Mouse (Mus musculus): ENCODE data around the gene Slc16a13. TPM values are rescaled to one million over a fixed set of nuclear protein-coding genes. Genes with fewer than 3 reads are reported as not detected.
A peak's percentile ranks its signal among the peaks of the same experiment; 100 is the strongest.

The Slc16a13 gene
- polyA plus RNA-seq, 1 experiment = 4.8 TPM

DNA sequence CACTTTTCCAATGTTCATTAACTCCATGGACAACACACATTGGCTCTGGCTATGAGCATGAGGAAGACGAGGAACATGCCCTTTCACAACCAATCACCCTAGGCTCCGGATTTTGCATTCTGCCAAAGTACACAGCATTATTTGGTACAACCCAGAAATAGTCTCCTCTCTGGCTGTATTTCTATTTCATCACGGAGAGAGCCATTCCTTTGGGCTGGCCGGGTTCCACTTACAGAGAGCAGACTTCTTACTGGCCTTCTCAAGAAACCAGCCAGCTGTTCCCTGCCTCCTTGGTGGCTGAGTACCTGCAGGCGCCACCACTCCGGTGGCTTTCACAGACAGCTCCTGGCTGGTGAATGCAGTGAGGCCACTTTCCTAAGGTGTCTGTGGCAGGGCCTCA lies 8.4 kb downstream of the Slc16a13 start, which contains the start of gene Slc16a11:
Slc16a11 (plus strand) TSS at position 330 of the 400 bp plus-strand sequence.
- no peaks in the 10 kb centered on the region for H3K27me3 ChIP-seq (ENCODE audit: control insufficient read depth, insufficient read depth, insufficient read length)
- TF ChIP-seq E2F4 (IDR thresholded peaks at IDR 0.05; ENCODE audit: insufficient read depth) = no peak
- TF ChIP-seq POLR2A (IDR thresholded peaks at IDR 0.05; ENCODE audit: insufficient read length, low read depth) = no peak
- TF ChIP-seq TCF12 (IDR thresholded peaks at IDR 0.05; ENCODE audit: insufficient read depth, poor library complexity, severe bottlenecking) = no peak
- TF ChIP-seq USF1 (IDR thresholded peaks at IDR 0.05; ENCODE audit: low read depth) = no peak
- no peak for TF ChIP-seq SRF (IDR thresholded peaks at IDR 0.05; ENCODE audit: control insufficient read depth, insufficient read length, low read depth)
- TF ChIP-seq POLR2AphosphoS2 (IDR thresholded peaks at IDR 0.05; ENCODE audit: insufficient read length, low read depth) = no peak
- TF ChIP-seq REST (IDR thresholded peaks at IDR 0.05; ENCODE audit: insufficient read depth, insufficient read length) = no peak
- no peak for TF ChIP-seq CEBPB (IDR thresholded peaks at IDR 0.05; ENCODE audit: insufficient read depth, poor library complexity, severe bottlenecking)
- TF ChIP-seq MAX (IDR thresholded peaks at IDR 0.05; ENCODE audit: low read depth) = no peak
- no peak for TF ChIP-seq MYOG (IDR thresholded peaks at IDR 0.05; ENCODE audit: control insufficient read depth in 1 of 3, insufficient read depth in 1 of 3, insufficient read length in 2 of 3, low read depth in 2 of 3)
- H3K4me2 ChIP-seq (ENCODE audit: low read depth) = peak within 1 kb of the TSS; percentile 92
- H3ac ChIP-seq (ENCODE audit: control insufficient read depth, insufficient read length) = no peak within 1 kb of the TSS
- H3K79me2 ChIP-seq (ENCODE audit: control insufficient read depth, insufficient read depth) = no peaks in the 10 kb centered on the region
- peak within 1 kb of the TSS; percentile 30 for H3K4me3 ChIP-seq
- no peaks in the 10 kb centered on the region for H3K36me3 ChIP-seq (ENCODE audit: control insufficient read depth, insufficient read depth)

DNA sequence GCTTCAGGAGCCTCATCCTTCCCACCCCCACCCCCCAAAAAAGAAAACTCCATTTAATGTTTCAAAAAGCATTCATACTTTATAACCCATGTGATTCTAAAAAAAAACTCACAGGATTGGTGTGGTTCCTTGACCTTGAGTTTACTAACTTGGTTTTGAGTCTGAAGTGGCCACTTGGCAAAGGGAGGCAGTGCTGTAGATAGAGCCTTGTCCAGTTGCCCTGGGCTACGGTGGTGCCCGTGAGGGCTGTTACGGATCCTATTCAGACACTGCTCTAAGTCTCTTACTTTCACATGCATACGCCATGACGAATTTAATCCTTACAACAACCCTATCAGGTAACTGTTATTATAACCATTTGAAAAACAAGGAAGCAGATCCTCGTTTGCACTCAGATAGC lies 8.9 kb downstream of the Slc16a13 start:
- TF ChIP-seq SRF (IDR thresholded peaks at IDR 0.05; ENCODE audit: control insufficient read depth, insufficient read length, low read depth) (no peak), REST (IDR thresholded peaks at IDR 0.05; ENCODE audit: insufficient read depth, insufficient read length) (no peak), MAX (IDR thresholded peaks at IDR 0.05; ENCODE audit: low read depth) (no peak), MYOG (IDR thresholded peaks at IDR 0.05; ENCODE audit: control insufficient read depth in 1 of 3, insufficient read depth in 1 of 3, insufficient read length in 2 of 3, low read depth in 2 of 3) (no peak), CEBPB (IDR thresholded peaks at IDR 0.05; ENCODE audit: insufficient read depth, poor library complexity, severe bottlenecking) (no peak), POLR2A (IDR thresholded peaks at IDR 0.05; ENCODE audit: insufficient read length, low read depth) (no peak), E2F4 (IDR thresholded peaks at IDR 0.05; ENCODE audit: insufficient read depth) (no peak), TCF3 (IDR thresholded peaks at IDR 0.05; ENCODE audit: insufficient read length, low read depth) (no peak), MYOD1 (IDR thresholded peaks at IDR 0.05; ENCODE audit: control insufficient read depth in 1 of 3, insufficient read length in 2 of 3, low read depth in 2 of 3) (no peak), TCF12 (IDR thresholded peaks at IDR 0.05; ENCODE audit: insufficient read depth, poor library complexity, severe bottlenecking) (no peak), POLR2AphosphoS2 (IDR thresholded peaks at IDR 0.05; ENCODE audit: insufficient read length, low read depth) (no peak), USF1 (IDR thresholded peaks at IDR 0.05; ENCODE audit: low read depth) (no peak)
- Histone ChIP-seq H3ac (ENCODE audit: control insufficient read depth, insufficient read length) (no peak overlapping the region), H3K36me3 (ENCODE audit: control insufficient read depth, insufficient read depth) (no peaks in the 10 kb centered on the region), H3K27me3 (ENCODE audit: control insufficient read depth, insufficient read depth, insufficient read length) (no peaks in the 10 kb centered on the region), H3K4me2 (ENCODE audit: low read depth) (no peak overlapping the region), H3K4me3 (no peak overlapping the region), H3K79me2 (ENCODE audit: control insufficient read depth, insufficient read depth) (no peaks in the 10 kb centered on the region)

GRCm38 (mm10) chr11:70210681-70211080 lies 10.2 kb downstream of the Slc16a13 start:
- H3K4me2 ChIP-seq (ENCODE audit: low read depth) = peak overlapping the region; percentile 34
- no peaks in the 10 kb centered on the region for H3K27me3 ChIP-seq (ENCODE audit: control insufficient read depth, insufficient read depth, insufficient read length)
- H3K79me2 ChIP-seq (ENCODE audit: control insufficient read depth, insufficient read depth) = no peaks in the 10 kb centered on the region
- no peak overlapping the region for H3ac ChIP-seq (ENCODE audit: control insufficient read depth, insufficient read length)
- H3K36me3 ChIP-seq (ENCODE audit: control insufficient read depth, insufficient read depth) = no peaks in the 10 kb centered on the region
- TF ChIP-seq TCF3 (IDR thresholded peaks at IDR 0.05; ENCODE audit: insufficient read length, low read depth) = no peak
- no peak for TF ChIP-seq POLR2AphosphoS2 (IDR thresholded peaks at IDR 0.05; ENCODE audit: insufficient read length, low read depth)
- TF ChIP-seq POLR2A (IDR thresholded peaks at IDR 0.05; ENCODE audit: insufficient read length, low read depth) = no peak
- TF ChIP-seq USF1 (IDR thresholded peaks at IDR 0.05; ENCODE audit: low read depth) = no peak
- no peak for TF ChIP-seq E2F4 (IDR thresholded peaks at IDR 0.05; ENCODE audit: insufficient read depth)
- no peak for TF ChIP-seq MAX (IDR thresholded peaks at IDR 0.05; ENCODE audit: low read depth)
- no peak for TF ChIP-seq MYOD1 (IDR thresholded peaks at IDR 0.05; ENCODE audit: control insufficient read depth in 1 of 3, insufficient read length in 2 of 3, low read depth in 2 of 3)
- TF ChIP-seq REST (IDR thresholded peaks at IDR 0.05; ENCODE audit: insufficient read depth, insufficient read length) = no peak
- TF ChIP-seq SRF (IDR thresholded peaks at IDR 0.05; ENCODE audit: control insufficient read depth, insufficient read length, low read depth) = no peak
- no peak for TF ChIP-seq CEBPB (IDR thresholded peaks at IDR 0.05; ENCODE audit: insufficient read depth, poor library complexity, severe bottlenecking)
- no peak for TF ChIP-seq MYOG (IDR thresholded peaks at IDR 0.05; ENCODE audit: control insufficient read depth in 1 of 3, insufficient read depth in 1 of 3, insufficient read length in 2 of 3, low read depth in 2 of 3)
- no peak for TF ChIP-seq TCF12 (IDR thresholded peaks at IDR 0.05; ENCODE audit: insufficient read depth, poor library complexity, severe bottlenecking)
- H3K4me3 ChIP-seq = no peak overlapping the region

- Histone ChIP-seq H3K79me2 (ENCODE audit: control insufficient read depth, insufficient read depth) (no peaks in the 10 kb centered on the region), H3K4me2 (ENCODE audit: low read depth) (no peak overlapping the region), H3ac (ENCODE audit: control insufficient read depth, insufficient read length) (no peak overlapping the region), H3K36me3 (ENCODE audit: control insufficient read depth, insufficient read depth) (no peaks in the 10 kb centered on the region), H3K27me3 (ENCODE audit: control insufficient read depth, insufficient read depth, insufficient read length) (no peaks in the 10 kb centered on the region), H3K4me3 (no peak overlapping the region)
- no peak for TF ChIP-seq POLR2A (IDR thresholded peaks at IDR 0.05; ENCODE audit: insufficient read length, low read depth)
Observed at GRCm38 (mm10) chr11:70208778-70209388, 12.0 kb downstream of the Slc16a13 start.

GRCm38 (mm10) chr11:70207283-70207682 lies 13.6 kb downstream of the Slc16a13 start:
- Histone ChIP-seq H3K4me3 (no peak overlapping the region), H3K79me2 (ENCODE audit: control insufficient read depth, insufficient read depth) (no peaks in the 10 kb centered on the region), H3K36me3 (ENCODE audit: control insufficient read depth, insufficient read depth) (no peaks in the 10 kb centered on the region), H3ac (ENCODE audit: control insufficient read depth, insufficient read length) (no peak overlapping the region), H3K4me2 (ENCODE audit: low read depth) (no peak overlapping the region), H3K27me3 (ENCODE audit: control insufficient read depth, insufficient read depth, insufficient read length) (no peaks in the 10 kb centered on the region)
- TF ChIP-seq CEBPB (IDR thresholded peaks at IDR 0.05; ENCODE audit: insufficient read depth, poor library complexity, severe bottlenecking) (no peak), TCF12 (IDR thresholded peaks at IDR 0.05; ENCODE audit: insufficient read depth, poor library complexity, severe bottlenecking) (no peak), MYOD1 (IDR thresholded peaks at IDR 0.05; ENCODE audit: control insufficient read depth in 1 of 3, insufficient read length in 2 of 3, low read depth in 2 of 3) (no peak), POLR2AphosphoS2 (IDR thresholded peaks at IDR 0.05; ENCODE audit: insufficient read length, low read depth) (no peak), TCF3 (IDR thresholded peaks at IDR 0.05; ENCODE audit: insufficient read length, low read depth) (no peak), POLR2A (IDR thresholded peaks at IDR 0.05; ENCODE audit: insufficient read length, low read depth) (no peak), USF1 (IDR thresholded peaks at IDR 0.05; ENCODE audit: low read depth) (no peak), MYOG (IDR thresholded peaks at IDR 0.05; ENCODE audit: control insufficient read depth in 1 of 3, insufficient read depth in 1 of 3, insufficient read length in 2 of 3, low read depth in 2 of 3) (no peak), REST (IDR thresholded peaks at IDR 0.05; ENCODE audit: insufficient read depth, insufficient read length) (no peak), SRF (IDR thresholded peaks at IDR 0.05; ENCODE audit: control insufficient read depth, insufficient read length, low read depth) (no peak), MAX (IDR thresholded peaks at IDR 0.05; ENCODE audit: low read depth) (no peak), E2F4 (IDR thresholded peaks at IDR 0.05; ENCODE audit: insufficient read depth) (no peak)

Measured in myocyte (in vitro differentiated cells).